Mouse (Mus musculus) thymus, adult 2 months (tissue): ENCODE data around the gene Ptgdr. TPM values are rescaled to one million over a fixed set of nuclear protein-coding genes. Genes with fewer than 3 reads are reported as not detected.
"Not testable (repeated sequence)": the region's sequence is repeated elsewhere in the genome, so short reads cannot be mapped to it uniquely, and the experiment has no call there.

ENCODE experiments used
- DNase-seq: peaks from one replicate; pipeline ENCODE4 v3.0.0; 2021
- H3K27ac ChIP-seq: fragments of 200-500 bp; 2 replicates; pipeline ENCODE4 v1.5.1; 2012; ENCODE audit warnings: low read length, control low read depth; ENCODE audit not compliant: control insufficient read depth, insufficient read depth
- H3K27me3 ChIP-seq: fragments of 200-500 bp; 2 replicates; pipeline ENCODE4 v1.6.1; 2012; ENCODE audit warnings: mild to moderate bottlenecking, low read length, moderate library complexity, mixed read lengths; ENCODE audit not compliant: control insufficient read depth, insufficient read depth
- H3K36me3 ChIP-seq: fragments of 200-500 bp; 2 replicates; pipeline ENCODE4 v1.6.1; 2012; ENCODE audit warnings: mild to moderate bottlenecking, low read length, moderate library complexity; ENCODE audit not compliant: control insufficient read depth, insufficient read depth
- H3K4me1 ChIP-seq: fragments of 200-500 bp; replicated peaks from 2 replicates; pipeline ENCODE4 v1.6.1; 2012; ENCODE audit warnings: low read length; ENCODE audit not compliant: control insufficient read depth, insufficient read depth
- H3K4me3 ChIP-seq: fragments of 200-500 bp; 2 replicates; pipeline ENCODE4 v1.5.1; 2012; ENCODE audit warnings: mild to moderate bottlenecking, low read length, control low read depth, moderate library complexity; ENCODE audit not compliant: control insufficient read depth, insufficient read depth
- CTCF ChIP-seq: fragments of 200-500 bp; IDR thresholded peaks from 2 replicates; pipeline ENCODE4 v1.5.1; 2012; ENCODE audit warnings: mild to moderate bottlenecking, control low read depth, low read length, moderate library complexity, borderline replicate concordance; ENCODE audit not compliant: control insufficient read depth, poor library complexity, insufficient read depth; ENCODE audit errors: extremely low read depth
- POLR2A ChIP-seq: fragments of 200-500 bp; IDR thresholded peaks from 2 replicates; pipeline ENCODE4 v1.6.1; 2012; ENCODE audit warnings: mild to moderate bottlenecking, low read length, control low read depth, moderate library complexity; ENCODE audit not compliant: control insufficient read depth, poor library complexity, insufficient read depth; ENCODE audit errors: extremely low read depth
- WGBS: fragments of 180-500 bp; shearing (Covaris S2); methylation state at CpG from one replicate; pipeline ENCODE4 v1.1.7; 2018; 5-methylcytosine and 5-hydroxymethylcytosine counted together
- polyA plus RNA-seq: library from polyadenylated mRNA; depleted of rRNA; stranded (reverse); fragments of >200 nt; gene quantifications from 2 replicates; pipeline ENCODE4 v1.2.3, GENCODE M21; 2012; rRNA removed

Gene Ptgdr
- polyA plus RNA-seq, result 0.66 and 0.68 TPM in 2 replicates

DNA sequence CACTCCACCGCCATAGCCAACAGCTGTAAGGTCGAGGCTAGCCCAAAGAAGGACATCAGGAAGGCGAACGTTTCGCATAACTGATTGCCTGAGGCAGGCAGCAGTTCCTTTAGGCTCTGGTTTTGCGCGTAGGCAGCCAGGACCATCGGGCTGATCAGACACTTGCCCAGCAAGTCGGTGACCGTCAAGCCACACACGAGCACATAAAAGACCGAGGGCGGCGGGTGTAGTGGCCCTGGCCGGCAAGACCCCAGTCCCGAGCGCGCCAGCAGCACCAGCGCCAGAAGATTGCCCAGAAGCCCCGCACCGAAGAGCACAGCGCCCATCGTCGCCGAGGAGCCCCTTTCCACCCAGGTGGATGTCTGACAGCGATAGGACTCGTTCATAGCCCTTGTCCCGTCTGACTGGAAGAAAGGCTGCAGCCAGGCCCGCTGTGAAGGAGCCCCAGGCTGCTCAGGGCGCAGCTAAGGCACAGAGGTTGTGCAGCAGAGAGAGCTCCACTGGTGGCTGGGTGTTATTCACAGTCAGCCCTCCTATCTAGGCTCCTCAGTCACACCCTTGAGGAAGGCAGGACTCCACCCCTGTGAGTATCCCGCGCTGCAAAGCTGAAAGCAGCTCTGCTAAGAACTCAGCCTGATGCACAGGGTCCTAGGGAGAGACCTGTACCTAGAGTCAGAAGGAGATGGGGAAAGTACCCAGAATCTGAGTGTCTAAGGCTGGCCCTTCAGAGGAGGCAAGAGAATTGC is at the start of gene Ptgdr:
Ptgdr (minus strand) TSS at position 508 of the 746 bp plus-strand sequence.
- DNase-seq, result no peak
- TF ChIP-seq POLR2A (no peak), CTCF (no peak)
- H3K4me3 ChIP-seq, result no peak within 1 kb of the TSS
- H3K27me3 ChIP-seq, result no peaks in the 10 kb centered on the region
- no peaks in the 10 kb centered on the region for H3K4me1 ChIP-seq
- no peaks in the 10 kb centered on the region for H3K36me3 ChIP-seq
- 5% methylated on average over 32 of the region's 32 CpGs for WGBS
- no peak within 1 kb of the TSS for H3K27ac ChIP-seq

DNA sequence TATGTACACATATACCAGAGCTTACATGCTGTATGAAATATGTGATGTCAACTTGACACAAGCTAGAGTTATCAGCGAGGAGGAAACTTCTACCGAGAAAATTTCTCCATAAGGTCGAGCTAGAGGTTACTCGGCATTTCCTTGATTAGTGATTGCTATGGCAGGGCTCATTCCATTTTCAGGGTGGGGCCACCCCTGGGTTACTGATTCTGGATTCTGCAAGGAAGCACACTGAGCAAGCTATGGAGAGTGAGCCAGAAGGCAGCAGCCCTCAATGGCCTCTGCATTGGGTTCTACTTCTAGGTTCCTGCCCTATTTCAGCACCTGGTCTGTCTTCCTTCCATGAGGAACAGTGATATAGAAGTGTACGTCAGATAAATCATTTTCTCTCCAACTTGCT is 48.6 kb upstream of the Ptgdr start:
- no peak for DNase-seq
- Histone ChIP-seq H3K4me1 (no peaks in the 10 kb centered on the region), H3K36me3 (no peaks in the 10 kb centered on the region), H3K27me3 (no peaks in the 10 kb centered on the region), H3K27ac (no peak overlapping the region), H3K4me3 (no peak overlapping the region)
- TF ChIP-seq POLR2A (no peak), CTCF (no peak)
- 92% methylated on average over 5 of the region's 5 CpGs for WGBS

DNA sequence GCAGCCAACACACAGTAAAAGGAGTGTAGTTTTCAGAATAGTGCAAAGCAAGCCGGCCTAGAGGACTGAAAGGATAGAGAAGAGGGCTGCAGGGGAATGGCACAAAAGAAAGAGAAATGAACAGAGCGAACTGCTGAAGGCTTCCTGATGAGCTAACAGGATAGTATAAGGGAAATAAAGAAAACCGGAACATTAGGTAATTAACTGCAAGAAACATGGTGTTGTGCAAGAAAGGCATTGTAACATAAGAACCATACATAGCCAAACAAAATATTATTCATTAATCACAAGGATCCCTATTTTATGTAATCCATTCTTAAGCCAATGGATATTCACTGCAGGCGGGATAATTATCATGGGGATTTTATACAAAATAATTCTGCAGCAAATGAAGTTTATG is 45.0 kb upstream of the Ptgdr start:
- no peak for TF ChIP-seq CTCF
- TF ChIP-seq POLR2A, result no peak
- Histone ChIP-seq H3K4me3 (no peak overlapping the region), H3K36me3 (no peaks in the 10 kb centered on the region), H3K4me1 (no peaks in the 10 kb centered on the region), H3K27ac (no peak overlapping the region), H3K27me3 (no peaks in the 10 kb centered on the region)
- no peak for DNase-seq
- WGBS, result 90% methylated on average over 4 of the region's 4 CpGs

- not testable (repeated sequence) for H3K36me3 ChIP-seq, H3K4me3 ChIP-seq, H3K4me1 ChIP-seq, H3K27ac ChIP-seq, H3K27me3 ChIP-seq, DNase-seq
Measured at GRCm38 (mm10) chr14:44901735-44902134, 42.6 kb upstream of the Ptgdr start.

GRCm38 (mm10) chr14:44891387-44892132 is 32.4 kb upstream of the Ptgdr start:
- H3K36me3 ChIP-seq, result no peaks in the 10 kb centered on the region
- TF ChIP-seq CTCF (no peak), POLR2A (no peak)
- DNase-seq, result no peak
- H3K4me3 ChIP-seq, result no peak overlapping the region
- H3K27ac ChIP-seq, result no peak overlapping the region
- H3K4me1 ChIP-seq, result no peaks in the 10 kb centered on the region
- 69% methylated on average over 7 of the region's 7 CpGs for WGBS
- H3K27me3 ChIP-seq, result no peaks in the 10 kb centered on the region

- WGBS, result 88% methylated on average over 6 of the region's 6 CpGs
- no peaks in the 10 kb centered on the region for H3K27me3 ChIP-seq
- no peak for DNase-seq
- TF ChIP-seq POLR2A (no peak), CTCF (no peak)
- no peaks in the 10 kb centered on the region for H3K4me1 ChIP-seq
- H3K27ac ChIP-seq, result no peak overlapping the region
- H3K36me3 ChIP-seq, result no peaks in the 10 kb centered on the region
- H3K4me3 ChIP-seq, result no peak overlapping the region
Measured at GRCm38 (mm10) chr14:44869686-44870085, 10.5 kb upstream of the Ptgdr start.

GRCm38 (mm10) chr14:44865661-44866060 is 6.5 kb upstream of the Ptgdr start:
- Histone ChIP-seq H3K27me3 (no peaks in the 10 kb centered on the region), H3K4me1 (no peaks in the 10 kb centered on the region), H3K36me3 (no peaks in the 10 kb centered on the region), H3K27ac (no peak overlapping the region), H3K4me3 (no peak overlapping the region)
- 92% methylated on average over 8 of the region's 8 CpGs for WGBS
- no peak for TF ChIP-seq POLR2A
- TF ChIP-seq CTCF, result no peak
- no peak for DNase-seq
